8 mouse cellular contexts compared by ENCODE assay signal in genomic region chr17:32350382-32350983, GRCm38 (mm10). TPM values are rescaled to one million over a fixed set of nuclear protein-coding genes. Genes with fewer than 3 reads are reported as not detected.
DNase-seq lines count a peak whose midpoint lies in the region; ATAC-seq lines count a peak whose summit lies in the region.

Gene Akap8l, minus strand, starts transcription at chr17:32350607.

- intact Hi-C loops in heart, postnatal 14 days (cut with DNase I): no loop called here

- under 1% methylated on average over 37 of the region's 37 CpGs for WGBS in forebrain, embryonic 14.5 days
- WGBS in neural tube, embryonic 15.5 days: under 1% methylated on average over 37 of the region's 37 CpGs

- H3K4me2 ChIP-seq in forebrain, embryonic 14.5 days (ENCODE audit: low read length): peak within 1 kb of the TSS; percentile 75
- H3K4me2 ChIP-seq in neural tube, embryonic 15.5 days: peak within 1 kb of the TSS; percentile 86

- peak; percentile 98 for ATAC-seq in forebrain, embryonic 14.5 days
- ATAC-seq in neural tube, embryonic 15.5 days (ENCODE audit: low FRiP score): peak; percentile 97

- H3K4me1 ChIP-seq in forebrain, embryonic 14.5 days (ENCODE audit: control insufficient read depth, insufficient read depth, low read length): peaks cover 3% of the 10 kb centered on the region; the same call in 1 of the 2 replicates
- peaks cover 35% of the 10 kb centered on the region for H3K4me1 ChIP-seq in neural tube, embryonic 15.5 days

- peaks cover 27% of the 10 kb centered on the region for H3K36me3 ChIP-seq in forebrain, embryonic 14.5 days (ENCODE audit: control insufficient read depth, insufficient read depth, low read length)
- H3K36me3 ChIP-seq in neural tube, embryonic 15.5 days: peaks cover 17% of the 10 kb centered on the region

- peak within 1 kb of the TSS; percentile 81 for H3K9ac ChIP-seq in forebrain, embryonic 14.5 days (ENCODE audit: low read length)
- peak within 1 kb of the TSS; percentile 92 for H3K9ac ChIP-seq in neural tube, embryonic 15.5 days (replicated peaks)

- H3K27ac ChIP-seq in forebrain, embryonic 14.5 days (ENCODE audit: low read depth, low read length): peak within 1 kb of the TSS; percentile 79
- H3K27ac ChIP-seq in neural tube, embryonic 15.5 days (replicated peaks): peak within 1 kb of the TSS; percentile 92

- H3K9me3 ChIP-seq in forebrain, embryonic 14.5 days (replicated peaks; ENCODE audit: control insufficient read depth, low read length): no peaks in the 10 kb centered on the region
- no peaks in the 10 kb centered on the region for H3K9me3 ChIP-seq in neural tube, embryonic 15.5 days (replicated peaks)

- DNase-seq in ES-CJ7 (ENCODE audit: low read depth, low spot score): peak; percentile 99
- DNase-seq in cerebellum, adult 11 months: peak; percentile 97
- peak; percentile 99 for DNase-seq in forebrain, embryonic 14.5 days (ENCODE audit: low spot score)
- peak; percentile 93 to 96 for DNase-seq in heart, postnatal 14 days
- DNase-seq in layer of hippocampus, adult 11-12 months (ENCODE audit: low spot score): peak; percentile 99
- peak; percentile 98 to 99 for DNase-seq in lung, adult 18-20 months
- peak; percentile 99 for DNase-seq in testis, postnatal 14 days (ENCODE audit: low spot score)

- no peaks in the 10 kb centered on the region for H3K27me3 ChIP-seq in forebrain, embryonic 14.5 days (replicated peaks; ENCODE audit: control insufficient read depth, insufficient read depth, low read length)
- no peaks in the 10 kb centered on the region for H3K27me3 ChIP-seq in neural tube, embryonic 15.5 days (replicated peaks)

- peak within 1 kb of the TSS; percentile 75 for H3K4me3 ChIP-seq in forebrain, embryonic 14.5 days (ENCODE audit: low read depth, low read length)
- H3K4me3 ChIP-seq in neural tube, embryonic 15.5 days (replicated peaks): peak within 1 kb of the TSS; percentile 89

RNA-seq across cellular contexts. Expression of gene Akap8l, which starts in this region (rescaled TPM):
- 66.6 and 82.4 TPM in 2 replicates for polyA plus RNA-seq in forebrain, embryonic 14.5 days (2014; fragmentation: Nextera tagmentation; extraction: Ambion mirVana)
- total RNA-seq in heart, postnatal 14 days (2021): 10 to 100 TPM; 49.2 to 57.1 TPM
- 146 and 170 TPM in 2 replicates for polyA plus RNA-seq in neural tube, embryonic 15.5 days (2015; fragmentation: Nextera tagmentation; extraction: Ambion mirVana)

Comparison
In these comparisons a context has a peak if more than half of its experiments do, and no peak if none do; other contexts are left out.
1. Peak in every context shown above with its lines: DNase-seq, ATAC-seq, H3K4me3 ChIP-seq and H3K27ac ChIP-seq.